Mouse (Mus musculus): ENCODE measurements at regions not wholly inside any gene's neighbourhood (a gene's known extent, or its start where the extent isn't known, plus 50 kb on each side); places are given as distances from the start of the nearest gene placed in this dataset.

GRCm38 (mm10) chr13:102031416-102031815 is 263.4 kb upstream of the Pik3r1 start:
- no peak for DNase-seq

GRCm38 (mm10) chr13:102034484-102034883 is 266.5 kb upstream of the Pik3r1 start:
- DNase-seq = no peak

GRCm38 (mm10) chr13:102036001-102036400 is 268.0 kb upstream of the Pik3r1 start:
- DNase-seq = no peak

- DNase-seq = no peak
Observed at GRCm38 (mm10) chr13:102036819-102037624, 269.0 kb upstream of the Pik3r1 start.

- DNase-seq = no peak
Observed at GRCm38 (mm10) chr13:102060213-102060612, 292.2 kb upstream of the Pik3r1 start.

GRCm38 (mm10) chr13:102064590-102065273 is 296.7 kb upstream of the Pik3r1 start:
- DNase-seq = peak; percentile 65

- no peak for DNase-seq
Observed at GRCm38 (mm10) chr13:102065274-102065640, 297.2 kb upstream of the Pik3r1 start.

GRCm38 (mm10) chr13:102065796-102066195 is 297.8 kb upstream of the Pik3r1 start:
- peak; percentile 44 for DNase-seq

GRCm38 (mm10) chr13:102070740-102071139 is 302.7 kb upstream of the Pik3r1 start:
- DNase-seq = no peak

- DNase-seq = peak; percentile 30
Observed at GRCm38 (mm10) chr13:102072366-102072765, 304.3 kb upstream of the Pik3r1 start.

- DNase-seq = no peak
Observed at GRCm38 (mm10) chr13:102087766-102088165, 319.7 kb upstream of the Pik3r1 start.

GRCm38 (mm10) chr13:102089551-102089950 is 321.5 kb upstream of the Pik3r1 start:
- DNase-seq = no peak

- no peak for DNase-seq
Observed at GRCm38 (mm10) chr13:102094193-102094592, 326.2 kb upstream of the Pik3r1 start.

GRCm38 (mm10) chr13:102103161-102103560 is 335.1 kb upstream of the Pik3r1 start:
- DNase-seq = no peak

- no peak for DNase-seq
Observed at GRCm38 (mm10) chr13:102106188-102106587, 338.2 kb upstream of the Pik3r1 start.

GRCm38 (mm10) chr13:102108204-102108603 is 340.2 kb upstream of the Pik3r1 start:
- DNase-seq = no peak

- no peak for DNase-seq
Observed at GRCm38 (mm10) chr13:102108916-102109315, 340.9 kb upstream of the Pik3r1 start.

GRCm38 (mm10) chr13:102113941-102114340 is 345.9 kb upstream of the Pik3r1 start:
- peak; percentile 48 for DNase-seq

- DNase-seq = no peak
Observed at GRCm38 (mm10) chr13:102122341-102122740, 354.3 kb upstream of the Pik3r1 start.

- DNase-seq = no peak
Observed at GRCm38 (mm10) chr13:102127933-102128430, 360.0 kb upstream of the Pik3r1 start.

- DNase-seq = no peak
Observed at GRCm38 (mm10) chr13:102131459-102131858, 363.4 kb upstream of the Pik3r1 start.

- DNase-seq = no peak
Observed at GRCm38 (mm10) chr13:102132154-102132553, 364.1 kb upstream of the Pik3r1 start.

GRCm38 (mm10) chr13:102132696-102133095 is 364.7 kb upstream of the Pik3r1 start:
- DNase-seq = no peak

- DNase-seq = no peak
Observed at GRCm38 (mm10) chr13:102135210-102135609, 367.2 kb upstream of the Pik3r1 start.
